Mouse (Mus musculus) hindbrain, embryonic 10.5 days (tissue): Measurements from ENCODE around the gene Osgep. TPM values are rescaled to one million over a fixed set of nuclear protein-coding genes. Genes with fewer than 3 reads are reported as not detected.
"Not testable (repeated sequence)": the region's sequence is repeated elsewhere in the genome, so short reads cannot be mapped to it uniquely, and the experiment has no call there.

Experiments used
- DNase-seq: peaks from one replicate; pipeline ENCODE4 v3.0.0-alpha.2; 2017; ENCODE audit warnings: low spot score
- H3K27ac ChIP-seq: fragments of 300-500 bp; sonication (generic); 2 replicates; pipeline ENCODE4 v1.5.1; 2016; ENCODE audit warnings: mild to moderate bottlenecking, moderate library complexity
- H3K27me3 ChIP-seq: fragments of 300-500 bp; sonication (generic); 2 replicates; pipeline ENCODE4 v1.6.1; 2016; ENCODE audit warnings: mild to moderate bottlenecking; ENCODE audit not compliant: poor library complexity, insufficient read depth, severe bottlenecking
- H3K36me3 ChIP-seq: fragments of 300-500 bp; sonication (generic); 2 replicates; pipeline ENCODE4 v1.6.1; 2016; ENCODE audit warnings: mild to moderate bottlenecking, moderate library complexity
- H3K4me1 ChIP-seq: fragments of 300-500 bp; sonication (generic); replicated peaks from 2 replicates; pipeline ENCODE4 v1.6.1; 2016; ENCODE audit warnings: mild to moderate bottlenecking
- H3K4me3 ChIP-seq: fragments of 300-500 bp; sonication (generic); 2 replicates; pipeline ENCODE4 v1.5.1; 2016; ENCODE audit warnings: mild to moderate bottlenecking, moderate library complexity
- H3K9me3 ChIP-seq: fragments of 300-500 bp; sonication (generic); 2 replicates; pipeline ENCODE4 v1.6.1; 2016; ENCODE audit warnings: mild to moderate bottlenecking, moderate library complexity
- WGBS: fragments of 180-500 bp; shearing (Covaris S2); methylation state at CpG from one replicate; pipeline ENCODE4 v1.1.7; 2016; 5-methylcytosine and 5-hydroxymethylcytosine counted together
- polyA plus RNA-seq: library from polyadenylated mRNA; unstranded; fragments of >200 nt; fragmentation: Nextera tagmentation; extraction: Ambion mirVana; gene quantifications from 2 replicates; pipeline ENCODE4 v1.2.1, GENCODE M21; 2016

Gene Osgep
- polyA plus RNA-seq, 1 experiment from 2014 or later = 164 TPM

DNA sequence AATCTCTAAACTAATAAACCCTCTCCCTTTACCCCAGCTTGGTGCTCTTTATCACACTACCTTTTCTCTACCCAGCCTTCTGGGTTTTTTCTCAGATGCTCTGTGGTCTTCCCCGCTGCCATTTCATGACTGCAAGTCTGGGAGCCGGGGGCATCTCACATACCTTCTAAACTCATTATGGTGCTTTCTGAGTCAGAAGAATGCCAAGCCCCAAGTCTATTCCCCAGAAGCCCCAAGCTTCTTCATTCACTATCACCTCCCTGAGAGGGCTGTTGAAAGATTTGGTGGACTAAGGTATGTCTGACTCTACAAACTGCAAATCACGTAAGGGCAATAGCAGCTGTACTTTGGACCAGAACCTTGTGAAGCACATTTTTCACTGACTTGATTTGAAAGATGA, 57.7 kb downstream of the Osgep start:
- H3K27me3 ChIP-seq = no peaks in the 10 kb centered on the region
- WGBS = 92% methylated on average over 3 of the region's 3 CpGs

DNA sequence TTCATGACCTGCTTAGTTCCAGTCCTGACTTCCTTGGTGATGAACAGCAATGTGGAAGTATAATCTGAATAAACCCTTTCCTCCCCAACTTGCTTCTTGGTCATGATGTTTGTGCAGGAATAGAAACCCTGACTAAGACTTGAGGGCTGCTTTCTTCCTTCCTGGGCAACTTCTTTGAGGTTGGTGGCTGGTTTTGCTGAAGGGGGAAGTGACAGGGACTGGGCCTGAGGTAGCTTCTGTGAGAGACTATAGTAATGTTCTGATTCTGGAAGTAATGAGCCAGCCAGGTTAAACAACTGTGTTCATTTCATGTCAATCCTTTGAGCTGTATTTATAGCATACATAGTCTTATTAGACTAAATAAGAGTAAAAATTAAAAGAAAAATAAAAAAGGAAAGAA, 59.7 kb downstream of the Osgep start:
- H3K36me3 ChIP-seq = peaks cover 14% of the 10 kb centered on the region
- not testable (repeated sequence) for DNase-seq, H3K9me3 ChIP-seq, H3K27me3 ChIP-seq, H3K4me3 ChIP-seq, H3K27ac ChIP-seq, H3K4me1 ChIP-seq

More for the DNA sequence above, 57.7 kb downstream of the Osgep start:
- peaks cover 12% of the 10 kb centered on the region for H3K4me1 ChIP-seq
- H3K9me3 ChIP-seq = no peaks in the 10 kb centered on the region
- DNase-seq = no peak
- peaks cover 7% of the 10 kb centered on the region for H3K36me3 ChIP-seq
- H3K4me3 ChIP-seq = no peak overlapping the region
- H3K27ac ChIP-seq = no peak overlapping the region

DNA sequence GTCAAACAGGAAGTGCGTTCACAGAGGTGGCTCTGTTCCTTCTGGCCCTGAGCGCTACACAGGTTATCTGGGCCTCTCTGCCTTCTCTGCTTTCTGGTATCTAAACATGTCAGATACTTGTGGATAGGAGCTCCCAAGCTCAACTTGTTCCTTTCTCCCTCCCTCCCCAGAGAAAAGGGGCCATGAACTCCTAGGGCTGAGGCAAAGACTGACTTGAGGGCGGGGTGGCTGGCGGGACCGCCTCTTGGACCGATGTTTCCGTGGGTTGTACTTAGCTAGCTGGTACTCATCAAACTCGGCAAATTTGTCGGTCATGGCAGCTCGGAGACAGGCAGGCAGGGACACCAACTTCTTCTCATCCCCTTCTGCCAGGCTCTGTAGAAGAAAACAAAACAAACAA, 62.1 kb downstream of the Osgep start:
- Histone ChIP-seq H3K4me1 (no peaks in the 10 kb centered on the region), H3K36me3 (peaks cover 25% of the 10 kb centered on the region), H3K27ac (no peak overlapping the region), H3K9me3 (no peaks in the 10 kb centered on the region), H3K27me3 (no peaks in the 10 kb centered on the region), H3K4me3 (no peak overlapping the region)
- DNase-seq = no peak
- 90% methylated on average over 10 of the region's 10 CpGs for WGBS

Other genes starting within 250 kb of the Osgep start
- not detected in 2 replicates for gene Olfr747, start 231.7 kb downstream of the Osgep start, polyA plus RNA-seq
- not detected in 2 replicates for gene Olfr748, start 217.5 kb downstream of the Osgep start, polyA plus RNA-seq
- not detected in 2 replicates for gene Olfr749, start 179.8 kb downstream of the Osgep start, polyA plus RNA-seq
- 108 and 123 TPM in 2 replicates for gene Ttc5, start 139.4 kb downstream of the Osgep start, polyA plus RNA-seq
- not detected in 2 replicates for gene Ccnb1ip1, start 117.2 kb downstream of the Osgep start, polyA plus RNA-seq
- gene Parp2, start 117.1 kb downstream of the Osgep start, polyA plus RNA-seq = 58.5 and 64.1 TPM in 2 replicates
- gene Tep1, start 54.3 kb downstream of the Osgep start, polyA plus RNA-seq = 6.0 and 6.2 TPM in 2 replicates
- 0.09 and 0.20 TPM in 2 replicates for gene Klhl33, start 27.4 kb downstream of the Osgep start, polyA plus RNA-seq
- gene Apex1, start 75 bp upstream of the Osgep start, polyA plus RNA-seq = 384 and 423 TPM in 2 replicates
- 59.0 and 63.9 TPM in 2 replicates for gene Pip4p1, start 6.0 kb upstream of the Osgep start, polyA plus RNA-seq
- gene Pnp, start 6.2 kb upstream of the Osgep start, polyA plus RNA-seq = 72.3 and 83.2 TPM in 2 replicates
- gene Gm49342, start 19.6 kb upstream of the Osgep start, polyA plus RNA-seq = not detected in 2 replicates
- gene Pnp2, start 31.1 kb upstream of the Osgep start, polyA plus RNA-seq = 0.54 and 0.86 TPM in 2 replicates
- gene Rnase10, start 82.9 kb upstream of the Osgep start, polyA plus RNA-seq = 0.10 TPM in 1 of 2 replicates, not detected in the other
- gene Rnase9, start 117.0 kb upstream of the Osgep start, polyA plus RNA-seq = not detected in 2 replicates
- not detected in 2 replicates for gene Rnase11, start 125.3 kb upstream of the Osgep start, polyA plus RNA-seq
- not detected in 2 replicates for gene Rnase12, start 132.8 kb upstream of the Osgep start, polyA plus RNA-seq
- gene Olfr750, start 149.5 kb upstream of the Osgep start, polyA plus RNA-seq = 0.03 TPM in 1 of 2 replicates, not detected in the other
- gene Rnase4, start 166.2 kb upstream of the Osgep start, polyA plus RNA-seq = 11.5 and 17.5 TPM in 2 replicates
- gene Ang, start 166.3 kb upstream of the Osgep start, polyA plus RNA-seq = 3.3 and 4.5 TPM in 2 replicates
- gene Eddm3b, start 189.5 kb upstream of the Osgep start, polyA plus RNA-seq = 0.37 TPM in 1 of 2 replicates, not detected in the other
- gene Rnase6, start 199.0 kb upstream of the Osgep start, polyA plus RNA-seq = 0.29 TPM in 1 of 2 replicates, not detected in the other
- gene Rnase1, start 221.9 kb upstream of the Osgep start, polyA plus RNA-seq = 0.27 TPM in 1 of 2 replicates, not detected in the other
- not detected in 2 replicates for gene Rnase2b, start 237.4 kb upstream of the Osgep start, polyA plus RNA-seq